Mouse (Mus musculus): ENCODE results near the gene Mvb12b. TPM values are rescaled to one million over a fixed set of nuclear protein-coding genes. Genes with fewer than 3 reads are reported as not detected.

Gene Mvb12b
- polyA plus RNA-seq, 1 experiment = 79.3 TPM

DNA sequence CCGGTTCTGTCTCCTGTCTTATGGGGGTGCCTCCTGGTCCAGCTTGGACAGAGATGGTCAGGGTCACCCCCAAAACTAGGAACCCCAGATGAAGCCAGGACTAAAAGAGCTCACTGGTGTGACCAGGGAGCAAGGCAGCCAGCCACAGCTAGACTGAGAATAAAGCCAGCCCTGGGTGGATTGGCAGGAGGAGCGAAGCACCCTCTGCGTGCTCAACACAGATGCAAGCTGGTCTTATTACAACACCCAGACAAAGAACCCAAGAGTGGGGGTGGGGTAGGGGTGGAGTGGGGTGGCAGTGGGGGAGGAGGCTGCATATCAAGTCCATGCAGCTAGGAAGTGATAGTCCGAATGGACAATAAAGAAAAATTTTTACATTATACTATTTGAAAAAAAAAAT is 204.2 kb downstream of the Mvb12b start:
- H3K4me1 ChIP-seq (replicated peaks; ENCODE audit: control insufficient read depth, insufficient read depth, low read length) = peaks cover 6% of the 10 kb centered on the region
- no peak overlapping the region for H3K27ac ChIP-seq (ENCODE audit: control insufficient read depth, insufficient read depth, low read length)
- 89% methylated on average over 4 of the region's 4 CpGs for WGBS
- H3K36me3 ChIP-seq (ENCODE audit: control insufficient read depth, insufficient read depth, low read length) = no peaks in the 10 kb centered on the region
- no peak overlapping the region for H3K4me3 ChIP-seq (ENCODE audit: control insufficient read depth, insufficient read depth, low read length)
- no peak for DNase-seq
- no peaks in the 10 kb centered on the region; the same call in 1 of the 2 replicates for H3K27me3 ChIP-seq (ENCODE audit: control insufficient read depth, insufficient read depth, low read length)
- TF ChIP-seq CTCF (IDR thresholded peaks at IDR 0.05; ENCODE audit: borderline replicate concordance, control insufficient read depth, extremely low read depth, insufficient read depth, low read length, poor library complexity) (no peak), POLR2A (IDR thresholded peaks at IDR 0.05; ENCODE audit: control insufficient read depth, extremely low read depth, insufficient read depth, low read length, poor library complexity) (no peak)

DNA sequence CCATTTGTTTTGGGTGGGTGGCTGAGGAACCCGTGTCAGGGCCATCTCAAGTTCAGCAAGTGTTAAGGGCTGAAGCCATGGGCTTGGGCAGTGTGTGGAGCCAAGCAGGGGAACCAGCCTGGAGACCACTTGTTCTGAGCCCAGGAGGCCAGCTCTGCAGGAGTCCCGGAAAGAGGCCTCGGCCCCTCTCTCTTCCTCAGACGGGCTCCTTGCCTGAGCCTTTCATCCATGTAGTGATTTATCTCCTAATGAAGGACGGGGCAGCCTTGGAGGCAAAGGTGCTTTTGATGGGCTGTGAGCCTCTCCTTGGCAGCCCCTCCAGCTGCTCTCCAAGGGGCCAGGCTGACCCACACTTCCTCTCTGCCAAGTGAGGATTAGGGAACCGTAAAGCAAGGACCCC is 204.7 kb downstream of the Mvb12b start:
- Histone ChIP-seq H3K4me3 (ENCODE audit: control insufficient read depth, insufficient read depth, low read length) (no peak overlapping the region), H3K27ac (ENCODE audit: control insufficient read depth, insufficient read depth, low read length) (no peak overlapping the region), H3K27me3 (ENCODE audit: control insufficient read depth, insufficient read depth, low read length) (no peaks in the 10 kb centered on the region; the same call in 1 of the 2 replicates), H3K4me1 (replicated peaks; ENCODE audit: control insufficient read depth, insufficient read depth, low read length) (peaks cover under 1% of the 10 kb centered on the region; the same call in 1 of the 2 replicates), H3K36me3 (ENCODE audit: control insufficient read depth, insufficient read depth, low read length) (no peaks in the 10 kb centered on the region)
- 60% methylated on average over 6 of the region's 6 CpGs for whole genome bisulfite sequencing
- TF ChIP-seq POLR2A (IDR thresholded peaks at IDR 0.05; ENCODE audit: control insufficient read depth, extremely low read depth, insufficient read depth, low read length, poor library complexity) = no peak
- DNase-seq = no peak

DNA sequence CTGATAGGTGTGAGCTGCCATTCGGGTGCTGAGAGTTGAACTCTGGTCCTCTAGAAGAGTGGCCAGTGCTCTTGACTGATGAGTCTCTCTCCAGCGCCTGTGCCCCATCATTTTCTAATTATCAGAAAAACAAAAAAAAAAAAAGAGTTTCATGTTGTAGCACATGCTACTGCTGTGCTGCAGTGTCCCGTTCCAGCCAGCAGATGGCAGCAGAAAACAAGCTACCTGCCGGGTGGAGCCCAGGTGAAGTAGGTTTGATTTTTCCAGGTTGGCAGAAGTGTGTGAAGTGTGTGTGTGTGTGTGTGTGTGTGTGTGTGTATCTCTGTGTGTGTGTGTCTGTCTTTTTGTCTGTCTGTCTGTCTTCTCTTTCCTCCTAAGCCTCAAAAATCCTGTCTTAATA is 205.5 kb downstream of the Mvb12b start:
- H3K4me1 ChIP-seq (replicated peaks; ENCODE audit: control insufficient read depth, insufficient read depth, low read length) = no peaks in the 10 kb centered on the region
- no peaks in the 10 kb centered on the region for H3K36me3 ChIP-seq (ENCODE audit: control insufficient read depth, insufficient read depth, low read length)
- TF ChIP-seq POLR2A (IDR thresholded peaks at IDR 0.05; ENCODE audit: control insufficient read depth, extremely low read depth, insufficient read depth, low read length, poor library complexity) (no peak), CTCF (IDR thresholded peaks at IDR 0.05; ENCODE audit: borderline replicate concordance, control insufficient read depth, extremely low read depth, insufficient read depth, low read length, poor library complexity) (peak; percentile 82; the same call in 1 of the 2 replicates)
- peak; percentile 64 for DNase-seq
- H3K4me3 ChIP-seq (ENCODE audit: control insufficient read depth, insufficient read depth, low read length) = no peak overlapping the region
- WGBS = 13% methylated on average over 4 of the region's 4 CpGs
- H3K27me3 ChIP-seq (ENCODE audit: control insufficient read depth, insufficient read depth, low read length) = no peaks in the 10 kb centered on the region; the same call in 1 of the 2 replicates
- H3K27ac ChIP-seq (ENCODE audit: control insufficient read depth, insufficient read depth, low read length) = no peak overlapping the region

Other genes starting within 250 kb of the Mvb12b start
- gene Lmx1b, start 247.4 kb downstream of the Mvb12b start, polyA plus RNA-seq (2012; rRNA removed) = 0.04 and 0.10 TPM in 2 replicates